16 mouse cellular contexts compared by ENCODE assay signal in the genomic region with DNA sequence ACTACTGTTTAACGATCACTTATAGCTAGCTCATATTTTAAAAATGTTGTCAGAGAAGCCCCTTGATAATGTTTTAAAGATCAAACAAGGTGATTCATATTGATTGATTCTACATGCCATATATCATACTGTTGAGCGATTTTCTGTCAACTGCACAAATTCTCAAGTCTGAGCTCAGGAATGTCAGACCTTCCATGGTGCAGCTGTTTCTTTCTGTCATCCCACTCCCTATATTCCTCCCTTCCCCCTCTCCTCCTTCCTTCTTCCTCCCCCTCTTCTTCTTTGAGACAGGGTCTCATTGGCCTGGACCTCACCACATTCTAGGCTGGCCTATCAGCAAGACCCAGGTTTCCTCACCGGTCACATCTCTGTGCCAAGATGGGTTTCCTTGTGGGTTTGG. TPM values are rescaled to one million over a fixed set of nuclear protein-coding genes. Genes with fewer than 3 reads are reported as not detected.
"Had no signal": no experiment of that assay in that cellular context is flagged by ENCODE, and none has a peak within 500 bp of the region (broad histone marks: within the 10 kb centered on the region; RNA-seq: fewer than 3 reads in every experiment).

No protein-coding gene starts in this region.

- H3K9ac ChIP-seq: liver, embryonic 13.5 days; midbrain, embryonic 12.5 days had no signal

- H3K27ac ChIP-seq: kidney, postnatal 0 days; layer of hippocampus, adult 2 months; left cerebral cortex, adult 2 months; liver, embryonic 13.5 days; midbrain, embryonic 12.5 days had no signal

- DNase-seq: kidney, postnatal 25 days; layer of hippocampus, adult 9-11 months; layer of hippocampus, postnatal 36 days; liver, embryonic 13.5 days; lung, adult 2 months; lung, postnatal 14 days; lung, postnatal 4 days; thymus, adult 18-20 months; thymus, postnatal 36 days had no signal

- H3K36me3 ChIP-seq: liver, embryonic 13.5 days; midbrain, embryonic 12.5 days had no signal

- H3K4me1 ChIP-seq: liver, embryonic 13.5 days had no signal

- H3K4me2 ChIP-seq: liver, embryonic 13.5 days; midbrain, embryonic 12.5 days had no signal

- H3K9me3 ChIP-seq: liver, embryonic 13.5 days; midbrain, embryonic 12.5 days had no signal

- H3K4me3 ChIP-seq: layer of hippocampus, adult 2 months; left cerebral cortex, adult 2 months; liver, embryonic 13.5 days; midbrain, embryonic 12.5 days had no signal

- H3K27me3 ChIP-seq: liver, embryonic 13.5 days; midbrain, embryonic 12.5 days had no signal

- ATAC-seq: midbrain, embryonic 16.5 days had no signal

RNA-seq across cellular contexts. Expression of a gene that starts 12.0 kb away (rescaled TPM):
- total RNA-seq: megakaryocyte progenitor cell, adult 5-6 weeks; megakaryocyte-erythroid progenitor cell, adult 5-6 weeks had no signal
